Mouse (Mus musculus) liver, embryonic 14.5 days (tissue): ENCODE results near the gene Fam186b.

Experiments
- CTCF ChIP-seq: IDR thresholded peaks from 2 replicates; pipeline ENCODE4 v1.5.1; 2016; ENCODE audit warnings: antibody characterized with exemption, low read depth, control low read depth
- EP300 ChIP-seq: IDR thresholded peaks from 2 replicates; pipeline ENCODE4 v1.6.1; 2016; ENCODE audit warnings: antibody characterized with exemption, low read depth

GRCm38 (mm10) chr15:99254477-99255005, 41.1 kb downstream of the Fam186b start:
- TF ChIP-seq CTCF (no peak), EP300 (no peak)
